28 mouse cellular contexts compared by ENCODE assay signal in the genomic region with DNA sequence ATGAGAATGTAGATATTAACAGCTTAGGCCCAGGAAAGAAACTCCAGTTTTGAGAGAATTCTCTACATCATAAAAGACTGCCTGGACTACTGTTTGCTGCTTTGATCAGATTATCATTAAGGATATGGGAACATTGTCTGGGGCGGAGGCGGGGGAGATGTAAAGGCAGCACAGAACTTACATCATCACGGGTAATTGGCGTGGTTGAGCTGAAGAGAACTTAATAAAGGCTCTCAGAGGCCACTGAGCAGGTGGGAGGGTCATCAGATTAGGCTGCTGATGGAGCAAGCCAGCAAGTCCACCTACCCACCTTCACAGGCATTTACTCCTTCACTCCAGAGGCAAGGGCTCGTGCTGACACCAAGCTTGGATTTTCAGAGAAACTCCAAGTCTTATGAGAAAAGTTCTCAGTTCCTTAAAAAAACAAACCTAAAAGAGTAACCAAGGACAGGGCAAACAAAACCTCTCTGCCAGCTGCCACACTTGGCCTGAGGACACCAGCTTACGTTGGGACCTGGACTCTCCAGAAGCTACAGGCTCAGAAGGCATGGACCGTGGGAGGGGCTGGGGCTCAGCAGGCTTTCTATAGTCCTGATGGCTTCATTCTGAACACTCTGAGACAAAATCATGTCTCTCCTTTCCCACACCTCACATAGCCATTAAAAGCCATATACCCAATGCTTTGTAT. TPM values are rescaled to one million over a fixed set of nuclear protein-coding genes. Genes with fewer than 3 reads are reported as not detected.
A peak's percentile ranks its signal among the peaks of the same experiment; 100 is the strongest.
DNase-seq lines count a peak whose midpoint lies in the region; ATAC-seq and TF ChIP-seq lines count a peak whose summit lies in the region.
"Had no signal": no experiment of that assay in that cellular context is flagged by ENCODE, and none has a peak within 500 bp of the region (broad histone marks: within the 10 kb centered on the region; RNA-seq: fewer than 3 reads in every experiment).

No protein-coding gene starts in this region.

- TF ChIP-seq POLR2A in liver, adult 2 months (IDR thresholded peaks at IDR 0.05; ENCODE audit: extremely low read depth, insufficient read depth, low read length): no peak
- no peak for TF ChIP-seq POLR2A in lung, adult 2 months (IDR thresholded peaks at IDR 0.05; ENCODE audit: borderline replicate concordance, extremely low read depth, low read depth, low read length)

- TF ChIP-seq CTCF in gastrocnemius, adult 2 months (IDR thresholded peaks at IDR 0.05): no peak
- TF ChIP-seq CTCF in liver, adult 2 months (IDR thresholded peaks at IDR 0.05; ENCODE audit: low read depth, low read length): no peak
- no peak for TF ChIP-seq CTCF in lung, adult 2 months (IDR thresholded peaks at IDR 0.05; ENCODE audit: insufficient read depth, low read length)

- intact Hi-C loops in gastrocnemius, adult 2 months (cut with DNase I): no loop called here
- intact Hi-C loops in gastrocnemius, postnatal 14 days (cut with DNase I; ENCODE audit: low total_unique reads): no loop called here

- H3K4me1 ChIP-seq in liver, adult 2 months (ENCODE audit: control insufficient read depth, insufficient read depth, low read length): peaks cover 45% of the 10 kb centered on the region
- H3K4me1 ChIP-seq in liver, embryonic 11.5 days (replicated peaks; ENCODE audit: control insufficient read depth, insufficient read depth, low read length): no peaks in the 10 kb centered on the region
- peaks cover 62% of the 10 kb centered on the region for H3K4me1 ChIP-seq in stomach, embryonic 16.5 days (ENCODE audit: control insufficient read depth, insufficient read depth, low read length)
- peaks cover 40% of the 10 kb centered on the region for H3K4me1 ChIP-seq in intestine, embryonic 15.5 days (replicated peaks)
- H3K4me1 ChIP-seq in lung, adult 2 months (ENCODE audit: control insufficient read depth, insufficient read depth, low read length): no peaks in the 10 kb centered on the region

- no peaks in the 10 kb centered on the region for H3K9me3 ChIP-seq in liver, embryonic 11.5 days (ENCODE audit: control insufficient read depth, low read length)
- H3K9me3 ChIP-seq in stomach, embryonic 16.5 days (replicated peaks; ENCODE audit: control insufficient read depth, low read length): no peaks in the 10 kb centered on the region
- no peaks in the 10 kb centered on the region for H3K9me3 ChIP-seq in intestine, embryonic 15.5 days
- H3K9me3 ChIP-seq: G1E; heart, embryonic 10.5 days; heart, embryonic 15.5 days; limb, embryonic 13.5 days; liver, embryonic 13.5 days; midbrain, embryonic 13.5 days had no signal

- H3K4me3 ChIP-seq in gastrocnemius, adult 2 months: no peak overlapping the region
- no peak overlapping the region for H3K4me3 ChIP-seq in liver, adult 2 months (ENCODE audit: insufficient read depth, low read depth, low read length)
- H3K4me3 ChIP-seq in liver, embryonic 11.5 days (ENCODE audit: low read depth, low read length): no peak overlapping the region
- H3K4me3 ChIP-seq in stomach, embryonic 16.5 days (replicated peaks; ENCODE audit: low read length): no peak overlapping the region
- no peak overlapping the region for H3K4me3 ChIP-seq in intestine, embryonic 15.5 days (replicated peaks)
- H3K4me3 ChIP-seq in lung, adult 2 months (replicated peaks; ENCODE audit: extremely low read depth, low read depth, low read length): no peak overlapping the region
- H3K4me3 ChIP-seq: erythroblast, embryonic 14.5 days; heart, embryonic 10.5 days; heart, embryonic 15.5 days; limb, embryonic 13.5 days; liver, embryonic 13.5 days; midbrain, embryonic 13.5 days had no signal

- H3K36me3 ChIP-seq in liver, adult 2 months (ENCODE audit: control insufficient read depth, insufficient read depth, low read length): no peaks in the 10 kb centered on the region
- H3K36me3 ChIP-seq in liver, embryonic 11.5 days (ENCODE audit: control insufficient read depth, insufficient read depth, low read length): no peaks in the 10 kb centered on the region
- peaks cover 6% of the 10 kb centered on the region; the same call in 1 of the 2 replicates for H3K36me3 ChIP-seq in stomach, embryonic 16.5 days (ENCODE audit: control insufficient read depth, insufficient read depth, low read length)
- H3K36me3 ChIP-seq in intestine, embryonic 15.5 days: no peaks in the 10 kb centered on the region
- H3K36me3 ChIP-seq: heart, embryonic 10.5 days; heart, embryonic 15.5 days; liver, embryonic 13.5 days had no signal

- ATAC-seq in liver, embryonic 11.5 days (replicated peaks; ENCODE audit: low FRiP score): no peak
- no peak for ATAC-seq in stomach, embryonic 16.5 days (ENCODE audit: insufficient read depth, low FRiP score)
- no peak for ATAC-seq in intestine, embryonic 15.5 days
- ATAC-seq: midbrain, embryonic 13.5 days; Patski had no signal

- 30% methylated on average over 7 of the region's 7 CpGs for WGBS in liver, adult 2 months
- WGBS in liver, embryonic 11.5 days: 85% methylated on average over 7 of the region's 7 CpGs
- 52% methylated on average over 7 of the region's 7 CpGs for WGBS in stomach, embryonic 16.5 days
- 67% methylated on average over 7 of the region's 7 CpGs for WGBS in intestine, embryonic 15.5 days
- 68% methylated on average over 7 of the region's 7 CpGs for WGBS in lung, adult 2 months

- H3K79me2 ChIP-seq in liver, adult 2 months (ENCODE audit: control insufficient read depth, insufficient read depth, low read length): peaks cover 28% of the 10 kb centered on the region; the same call in 1 of the 2 replicates

- DNase-seq in gastrocnemius, adult 2 months: no peak
- DNase-seq in gastrocnemius, postnatal 14 days: no peak
- DNase-seq in liver, adult 2 months (ENCODE audit: extremely low read depth, low read depth, low spot score): peak; percentile 89
- no peak for DNase-seq in liver, embryonic 11.5 days (ENCODE audit: low spot score)
- DNase-seq in fat pad, adult 2 months (ENCODE audit: extremely low read depth, low read depth, low spot score): peak; percentile 66
- DNase-seq in lung, adult 2 months: no peak
- DNase-seq: adrenal gland, postnatal 25 days; B cell, adult 2 months; cerebellum, adult 2 months; cerebellum, postnatal 14 days; gastrocnemius, postnatal 25 days; heart, adult 11 months; liver, embryonic 13.5 days; lung, adult 18-20 months; lung, postnatal 10 days; retina, postnatal 1 day; right cerebral cortex, postnatal 25 days; spleen, adult 18-20 months had no signal

- no peaks in the 10 kb centered on the region for H3K27me3 ChIP-seq in liver, adult 2 months (ENCODE audit: control insufficient read depth, insufficient read depth, low read length)
- no peaks in the 10 kb centered on the region; the same call in 1 of the 2 replicates for H3K27me3 ChIP-seq in liver, embryonic 11.5 days (replicated peaks; ENCODE audit: control insufficient read depth, insufficient read depth, low read length)
- H3K27me3 ChIP-seq in stomach, embryonic 16.5 days (ENCODE audit: control insufficient read depth, insufficient read depth, low read length): no peaks in the 10 kb centered on the region
- H3K27me3 ChIP-seq in intestine, embryonic 15.5 days (replicated peaks): no peaks in the 10 kb centered on the region
- H3K27me3 ChIP-seq: heart, embryonic 15.5 days; limb, embryonic 13.5 days; liver, embryonic 13.5 days; midbrain, embryonic 13.5 days; Patski had no signal

- H3K4me2 ChIP-seq in liver, embryonic 11.5 days: no peak overlapping the region
- no peak overlapping the region for H3K4me2 ChIP-seq in stomach, embryonic 16.5 days (ENCODE audit: low read depth, low read length)
- H3K4me2 ChIP-seq in intestine, embryonic 15.5 days (replicated peaks): no peak overlapping the region
- H3K4me2 ChIP-seq: heart, embryonic 15.5 days; limb, embryonic 13.5 days; liver, embryonic 13.5 days; midbrain, embryonic 13.5 days had no signal

- 0 out of 2 replicates have a peak overlapping the region, but pooled peaks have one; percentile 18 for H3K9ac ChIP-seq in liver, adult 2 months (ENCODE audit: low read depth, low read length)
- no peak overlapping the region for H3K9ac ChIP-seq in liver, embryonic 11.5 days (ENCODE audit: low read depth, low read length)
- H3K9ac ChIP-seq in stomach, embryonic 16.5 days (ENCODE audit: low read length): no peak overlapping the region
- H3K9ac ChIP-seq in intestine, embryonic 15.5 days: no peak overlapping the region
- H3K9ac ChIP-seq: heart, embryonic 15.5 days; limb, embryonic 13.5 days; liver, embryonic 13.5 days; midbrain, embryonic 13.5 days had no signal

- H3K27ac ChIP-seq in gastrocnemius, adult 2 months: peak overlapping the region; percentile 94
- peak overlapping the region; percentile 88 for H3K27ac ChIP-seq in liver, adult 2 months (replicated peaks; ENCODE audit: insufficient read depth, low read depth, low read length)
- H3K27ac ChIP-seq in liver, embryonic 11.5 days (ENCODE audit: low read depth, low read length): no peak overlapping the region
- peak overlapping the region; percentile 26; the same call in 1 of the 2 replicates for H3K27ac ChIP-seq in stomach, embryonic 16.5 days (ENCODE audit: low read length)
- H3K27ac ChIP-seq in intestine, embryonic 15.5 days: no peak overlapping the region
- H3K27ac ChIP-seq: heart, embryonic 10.5 days; heart, embryonic 15.5 days; limb, embryonic 13.5 days; liver, embryonic 13.5 days; macrophage; midbrain, embryonic 13.5 days had no signal

RNA-seq across cellular contexts. Expression of gene Lrig1, which starts 33.4 kb away (rescaled TPM):
- 10 to 100 TPM; 38.9 to 57.9 TPM for total RNA-seq in gastrocnemius, adult 2 months (2021)
- 10 to 100 TPM; 39.7 to 49.4 TPM for total RNA-seq in gastrocnemius, postnatal 14 days (2021)
- total RNA-seq in liver, adult 2 months (2014; rRNA removed): 12.4 and 13.3 TPM in 2 replicates
- polyA plus RNA-seq in liver, adult 2 months (2012; rRNA removed): 12.9 and 14.8 TPM in 2 replicates
- 2.9 and 4.3 TPM in 2 replicates for polyA plus RNA-seq in liver, embryonic 11.5 days (2014; fragmentation: Nextera tagmentation; extraction: Ambion mirVana)
- 18.3 and 24.0 TPM in 2 replicates for polyA plus RNA-seq in stomach, embryonic 16.5 days (2015; fragmentation: Nextera tagmentation; extraction: Ambion mirVana)
- 17.1 and 19.5 TPM in 2 replicates for polyA plus RNA-seq in intestine, embryonic 15.5 days (2015; fragmentation: Nextera tagmentation; extraction: Ambion mirVana)
- 18.7 and 22.9 TPM in 2 replicates for polyA plus RNA-seq in lung, adult 2 months (2012; rRNA removed)

Comparison
In these comparisons a context has a peak if more than half of its experiments do, and no peak if none do; other contexts are left out.
1. DNase-seq: peak in liver, adult 2 months (single experiment) and fat pad, adult 2 months (single experiment); none in gastrocnemius, adult 2 months (single experiment), gastrocnemius, postnatal 14 days (single experiment), liver, embryonic 11.5 days (single experiment) and lung, adult 2 months (single experiment).
2. H3K27ac ChIP-seq: peak in gastrocnemius, adult 2 months (single experiment), liver, adult 2 months (single experiment) and stomach, embryonic 16.5 days (single experiment); none in liver, embryonic 11.5 days (single experiment) and intestine, embryonic 15.5 days (single experiment).